In genomic region chr9:119192202-119192990, GRCm38 (mm10) we compare ENCODE assay signal across 10 mouse cellular contexts. TPM values are rescaled to one million over a fixed set of nuclear protein-coding genes. Genes with fewer than 3 reads are reported as not detected.
DNase-seq lines count a peak whose midpoint lies in the region; ATAC-seq and TF ChIP-seq lines count a peak whose summit lies in the region.
"Had no signal": no experiment of that assay in that cellular context is flagged by ENCODE, and none has a peak within 500 bp of the region (broad histone marks: within the 10 kb centered on the region; RNA-seq: fewer than 3 reads in every experiment).

No protein-coding gene starts in this region.

- no peak overlapping the region for H3K4me2 ChIP-seq in kidney, embryonic 16.5 days (replicated peaks; ENCODE audit: low read depth, low read length)
- H3K4me2 ChIP-seq: heart, embryonic 15.5 days had no signal

- peak; percentile 90 for ATAC-seq in kidney, embryonic 16.5 days (ENCODE audit: low FRiP score, low TSS enrichment)
- peak; percentile 37; the same call in 1 of the 2 replicates for ATAC-seq in megakaryocyte progenitor cell, adult 5-6 weeks (replicated peaks; ENCODE audit: poor library complexity)

- H3K9ac ChIP-seq in kidney, embryonic 16.5 days (replicated peaks; ENCODE audit: low read length), result no peak overlapping the region
- H3K9ac ChIP-seq: heart, embryonic 15.5 days had no signal

- no peaks in the 10 kb centered on the region for H3K4me1 ChIP-seq in cortical plate, adult 2 months (ENCODE audit: control insufficient read depth, insufficient read depth, low read length)
- H3K4me1 ChIP-seq in kidney, embryonic 16.5 days (ENCODE audit: insufficient read depth, low read length), result no peaks in the 10 kb centered on the region; the same call in 1 of the 2 replicates
- H3K4me1 ChIP-seq: heart, embryonic 15.5 days had no signal

- no peaks in the 10 kb centered on the region for H3K27me3 ChIP-seq in kidney, embryonic 16.5 days (ENCODE audit: insufficient read depth, low read length)
- H3K27me3 ChIP-seq: heart, embryonic 15.5 days had no signal

- peak; percentile 10 to 66 for DNase-seq in adrenal gland, adult (ENCODE audit: inconsistent age in 2 of 2, low spot score in 1 of 2)
- no peak for DNase-seq in adrenal gland, adult 8-10 months
- DNase-seq in ovary, postnatal 14 days (ENCODE audit: low spot score), result peak; percentile 37
- no peak for DNase-seq in ovary, postnatal 10 days (ENCODE audit: low spot score)
- peak; percentile 75 to 80 for DNase-seq in urinary bladder, postnatal 36 days (ENCODE audit: low spot score in 2 of 2)

- H3K27ac ChIP-seq in cortical plate, adult 2 months (ENCODE audit: insufficient read depth, low read length), result no peak overlapping the region
- H3K27ac ChIP-seq in kidney, embryonic 16.5 days (ENCODE audit: low read length), result 0 out of 2 replicates have a peak overlapping the region, but pooled peaks have one; percentile 31
- H3K27ac ChIP-seq: heart, embryonic 15.5 days had no signal

- peak; percentile 58 for TF ChIP-seq CTCF in cortical plate, adult 2 months (IDR thresholded peaks at IDR 0.05; ENCODE audit: extremely low read depth, insufficient read depth, low read length)

- H3K36me3 ChIP-seq in kidney, embryonic 16.5 days (ENCODE audit: insufficient read depth, low read length), result no peaks in the 10 kb centered on the region
- H3K36me3 ChIP-seq: heart, embryonic 15.5 days had no signal

- H3K9me3 ChIP-seq in kidney, embryonic 16.5 days (ENCODE audit: low read length), result no peaks in the 10 kb centered on the region
- H3K9me3 ChIP-seq: heart, embryonic 15.5 days had no signal

- H3K4me3 ChIP-seq in cortical plate, adult 2 months (ENCODE audit: insufficient read depth, low read length), result no peak overlapping the region
- no peak overlapping the region for H3K4me3 ChIP-seq in kidney, embryonic 16.5 days (ENCODE audit: low read length)
- H3K4me3 ChIP-seq: heart, embryonic 15.5 days had no signal

- TF ChIP-seq POLR2A in cortical plate, adult 2 months (IDR thresholded peaks at IDR 0.05; ENCODE audit: extremely low read depth, insufficient read depth, low read length), result no peak

- WGBS in kidney, embryonic 16.5 days, result 28% methylated on average over 11 of the region's 11 CpGs

RNA-seq across cellular contexts. Expression of gene Slc22a13, which starts 16.5 kb away (rescaled TPM):
- not detected for total RNA-seq in adrenal gland, adult 8-10 months (2022)
- not detected in 2 replicates for polyA plus RNA-seq in cortical plate, adult 2 months (2012; rRNA removed)
- polyA plus RNA-seq in kidney, embryonic 16.5 days (2015; fragmentation: Nextera tagmentation; extraction: Ambion mirVana), result 22.1 and 22.9 TPM in 2 replicates
- total RNA-seq in megakaryocyte progenitor cell, adult 5-6 weeks (2015), result not detected in 2 replicates
- not detected in 2 replicates for total RNA-seq in megakaryocyte progenitor cell, adult 5-6 weeks (2017)
- total RNA-seq: neutrophil, adult 5-6 weeks had no signal
- polyA plus RNA-seq: heart, embryonic 15.5 days had no signal

RNA-seq across cellular contexts. Expression of gene Gm47289, which starts 33.4 kb away (rescaled TPM):
- not detected for total RNA-seq in adrenal gland, adult 8-10 months (2022)
- not detected in 2 replicates for polyA plus RNA-seq in cortical plate, adult 2 months (2012; rRNA removed)
- polyA plus RNA-seq in kidney, embryonic 16.5 days (2015; fragmentation: Nextera tagmentation; extraction: Ambion mirVana), result not detected in 2 replicates
- total RNA-seq in megakaryocyte progenitor cell, adult 5-6 weeks (2015), result not detected in 2 replicates
- total RNA-seq in megakaryocyte progenitor cell, adult 5-6 weeks (2017), result not detected in 2 replicates
- total RNA-seq: neutrophil, adult 5-6 weeks had no signal
- polyA plus RNA-seq: heart, embryonic 15.5 days had no signal

RNA-seq across cellular contexts. Expression of gene Acaa1b, which starts 35.5 kb away (rescaled TPM):
- 10 to 100 TPM in 2 of 4 experiments, 1 to 10 TPM in 2; 5.5 to 13.8 (median 9.8) TPM for total RNA-seq in adrenal gland, adult 8-10 months (2022)
- 1.0 and 1.5 TPM in 2 replicates for polyA plus RNA-seq in cortical plate, adult 2 months (2012; rRNA removed)
- 44.0 and 52.4 TPM in 2 replicates for polyA plus RNA-seq in kidney, embryonic 16.5 days (2015; fragmentation: Nextera tagmentation; extraction: Ambion mirVana)
- total RNA-seq in megakaryocyte progenitor cell, adult 5-6 weeks (2015), result 0.30 and 0.76 TPM in 2 replicates
- total RNA-seq in megakaryocyte progenitor cell, adult 5-6 weeks (2017), result not detected in 2 replicates
- total RNA-seq: neutrophil, adult 5-6 weeks had no signal

Comparison
In these comparisons a context has a peak if more than half of its experiments do, and no peak if none do; other contexts are left out.
1. DNase-seq: peak in adrenal gland, adult (2 of 2), ovary, postnatal 14 days (single experiment) and urinary bladder, postnatal 36 days (2 of 2); none in adrenal gland, adult 8-10 months (single experiment) and ovary, postnatal 10 days (single experiment).